Mouse (Mus musculus): Measurements from ENCODE around the gene Card10. TPM values are rescaled to one million over a fixed set of nuclear protein-coding genes. Genes with fewer than 3 reads are reported as not detected.

Card10 gene
- polyA plus RNA-seq, 1 experiment from 2014 or later: 9.5 TPM

DNA sequence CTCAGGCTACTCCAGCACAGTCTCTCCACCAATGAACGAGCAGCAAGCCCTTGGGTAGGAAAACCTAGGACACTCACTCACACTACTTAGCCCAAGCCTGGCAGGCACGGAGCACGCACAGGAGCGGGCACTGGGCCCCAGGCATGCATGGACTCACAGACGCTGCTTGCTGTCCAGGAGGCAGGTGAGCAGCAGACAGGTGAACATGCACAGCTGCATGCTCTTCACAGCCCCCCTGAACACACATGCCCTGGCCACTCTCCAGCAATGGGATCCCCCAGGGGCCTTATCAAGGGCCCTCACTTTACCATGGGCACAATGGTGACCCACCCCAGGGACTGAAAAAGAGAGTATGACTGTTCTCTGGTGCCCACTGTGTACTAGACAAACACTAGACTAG is 23.2 kb downstream of the Card10 start:
- Histone ChIP-seq H3K27ac (no peak overlapping the region), H3K4me3 (replicated peaks) (no peak overlapping the region), H3K4me2 (no peak overlapping the region), H3K9ac (no peak overlapping the region), H3K9me3 (replicated peaks) (no peaks in the 10 kb centered on the region; the same call in 1 of the 2 replicates), H3K4me1 (peaks cover 11% of the 10 kb centered on the region), H3K36me3 (peaks cover 36% of the 10 kb centered on the region), H3K27me3 (no peaks in the 10 kb centered on the region)
- WGBS: 84% methylated on average over 5 of the region's 5 CpGs
- ATAC-seq (replicated peaks; ENCODE audit: low FRiP score): no peak

DNA sequence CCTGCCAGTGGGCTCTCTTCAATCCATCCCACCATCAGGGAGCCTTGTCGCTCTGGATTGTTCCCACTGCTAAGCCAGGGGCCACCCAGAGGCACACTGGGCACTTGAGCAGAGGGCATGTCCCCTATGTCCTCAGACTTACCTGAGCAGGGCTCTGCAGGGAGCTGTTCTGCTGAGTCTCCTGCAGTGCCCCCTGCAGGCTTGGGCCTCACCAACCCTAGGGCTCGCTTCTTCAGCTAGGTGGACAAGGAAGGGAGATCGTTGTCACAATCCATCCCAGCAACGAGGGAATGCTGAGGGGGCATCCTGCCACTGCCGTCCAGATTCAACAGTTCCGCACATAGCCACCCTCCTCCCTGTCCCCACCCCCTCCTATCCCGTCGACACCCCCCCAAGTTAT is 23.6 kb downstream of the Card10 start:
- Histone ChIP-seq H3K27ac (peak overlapping the region; percentile 41; the same call in 1 of the 2 replicates), H3K4me1 (peaks cover 12% of the 10 kb centered on the region), H3K9me3 (replicated peaks) (no peaks in the 10 kb centered on the region; the same call in 1 of the 2 replicates), H3K36me3 (peaks cover 34% of the 10 kb centered on the region), H3K9ac (no peak overlapping the region), H3K4me2 (no peak overlapping the region), H3K27me3 (no peaks in the 10 kb centered on the region), H3K4me3 (replicated peaks) (no peak overlapping the region)
- no peak; the same call in 1 of the 2 replicates for ATAC-seq (replicated peaks; ENCODE audit: low FRiP score)
- 75% methylated on average over 8 of the region's 8 CpGs for WGBS

GRCm38 (mm10) chr15:78778077-78778870 is 24.6 kb downstream of the Card10 start:
- 55% methylated on average over 14 of the region's 15 CpGs for WGBS
- 0 out of 2 replicates have a peak overlapping the region, but pooled peaks have one; percentile 21 for H3K9ac ChIP-seq
- peaks cover 34% of the 10 kb centered on the region for H3K36me3 ChIP-seq
- peaks cover 17% of the 10 kb centered on the region for H3K4me1 ChIP-seq
- H3K4me3 ChIP-seq (replicated peaks): no peak overlapping the region
- H3K27ac ChIP-seq: peak overlapping the region; percentile 58
- no peak overlapping the region for H3K4me2 ChIP-seq
- no peak; the same call in 1 of the 2 replicates for ATAC-seq (replicated peaks; ENCODE audit: low FRiP score)
- H3K27me3 ChIP-seq: no peaks in the 10 kb centered on the region
- no peaks in the 10 kb centered on the region; the same call in 1 of the 2 replicates for H3K9me3 ChIP-seq (replicated peaks)

DNA sequence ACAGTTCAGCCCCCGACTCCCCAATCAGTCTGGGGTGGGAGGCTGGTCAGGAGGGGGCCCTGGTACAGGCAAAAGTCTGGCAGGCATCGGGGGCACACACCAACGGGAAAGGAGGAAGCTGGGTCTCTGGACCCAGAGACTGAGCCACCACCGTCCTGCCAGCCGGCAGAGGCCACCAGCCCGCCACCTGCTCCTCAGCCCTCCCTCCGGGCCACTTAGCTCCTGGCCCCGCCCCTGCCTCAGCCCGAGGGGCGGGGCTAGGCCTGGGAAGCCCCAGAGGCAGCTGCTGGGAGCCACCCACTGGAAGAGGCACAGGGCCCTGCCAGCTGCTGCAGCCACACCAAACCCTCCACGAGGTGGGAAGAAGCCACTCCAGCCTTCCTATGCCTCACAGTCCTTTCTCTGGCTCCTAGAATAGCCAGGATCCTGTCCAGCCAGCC is 29.5 kb downstream of the Card10 start, which contains the start of gene Mfng:
Mfng (minus strand) TSS at position 186 of the 440 bp plus-strand sequence.
- Histone ChIP-seq H3K36me3 (peaks cover 28% of the 10 kb centered on the region), H3K27ac (peak within 1 kb of the TSS; percentile 78), H3K4me3 (replicated peaks) (peak within 1 kb of the TSS; percentile 37), H3K4me2 (peak within 1 kb of the TSS; percentile 49), H3K9ac (peak within 1 kb of the TSS; percentile 39; the same call in 1 of the 2 replicates), H3K9me3 (replicated peaks) (no peaks in the 10 kb centered on the region; the same call in 1 of the 2 replicates), H3K27me3 (peaks cover 9% of the 10 kb centered on the region), H3K4me1 (peaks cover 40% of the 10 kb centered on the region)
- WGBS: 2% methylated on average over 11 of the region's 11 CpGs
- peak; percentile 86 for ATAC-seq (replicated peaks; ENCODE audit: low FRiP score)

DNA sequence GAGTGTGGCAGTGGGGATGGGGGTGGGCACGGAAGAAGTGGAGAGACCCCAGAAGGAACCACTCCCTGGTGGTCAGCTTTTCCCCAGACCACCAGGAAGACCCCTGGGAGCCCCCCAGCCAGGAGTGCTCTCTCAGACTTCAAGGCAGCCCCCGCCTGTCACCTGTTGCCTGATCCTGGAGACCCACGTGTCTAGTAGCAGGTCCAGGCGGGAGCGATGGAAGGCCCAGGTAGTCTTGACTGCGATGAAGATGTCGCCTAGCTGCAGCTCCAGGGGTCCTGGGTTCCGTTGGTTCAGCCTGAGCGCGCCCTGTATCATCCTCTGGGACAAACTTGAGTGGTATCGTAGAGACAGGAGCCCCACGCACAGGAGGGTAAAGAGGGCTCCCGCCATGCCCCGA is 30.0 kb downstream of the Card10 start:
- H3K27me3 ChIP-seq: peaks cover 9% of the 10 kb centered on the region
- H3K9me3 ChIP-seq (replicated peaks): no peaks in the 10 kb centered on the region; the same call in 1 of the 2 replicates
- peaks cover 37% of the 10 kb centered on the region for H3K4me1 ChIP-seq
- peak overlapping the region; percentile 37 for H3K4me3 ChIP-seq (replicated peaks)
- peak overlapping the region; percentile 78 for H3K27ac ChIP-seq
- peaks cover 28% of the 10 kb centered on the region for H3K36me3 ChIP-seq
- H3K4me2 ChIP-seq: peak overlapping the region; percentile 49
- no peak for ATAC-seq (replicated peaks; ENCODE audit: low FRiP score)
- WGBS: 43% methylated on average over 14 of the region's 14 CpGs
- H3K9ac ChIP-seq: peak overlapping the region; percentile 39; the same call in 1 of the 2 replicates

DNA sequence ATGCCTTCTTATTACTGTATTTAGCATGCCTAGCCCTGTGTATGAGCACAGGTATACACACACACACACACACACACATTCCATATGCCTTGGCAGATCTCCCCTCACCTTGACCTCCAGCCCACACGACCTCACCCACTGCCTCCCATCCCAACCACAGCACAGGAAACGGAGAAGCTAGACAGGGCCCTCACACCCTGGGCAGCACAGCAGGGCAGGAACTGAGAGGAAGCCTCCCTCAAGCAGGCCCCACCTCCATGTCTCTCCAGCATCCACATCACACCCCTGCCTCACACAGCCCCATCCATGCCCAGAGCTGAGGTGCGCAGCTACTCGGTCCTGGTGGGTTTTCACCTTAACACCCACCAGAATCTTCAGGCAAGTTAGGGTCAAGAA is 30.5 kb downstream of the Card10 start:
- no peak for ATAC-seq (replicated peaks; ENCODE audit: low FRiP score)
- Histone ChIP-seq H3K36me3 (peaks cover 24% of the 10 kb centered on the region), H3K9me3 (replicated peaks) (no peaks in the 10 kb centered on the region; the same call in 1 of the 2 replicates), H3K27me3 (peaks cover 9% of the 10 kb centered on the region), H3K27ac (peak overlapping the region; percentile 78), H3K4me2 (peak overlapping the region; percentile 49), H3K4me3 (replicated peaks) (peak overlapping the region; percentile 37), H3K9ac (no peak overlapping the region), H3K4me1 (peaks cover 37% of the 10 kb centered on the region)
- WGBS: 49% methylated on average over 4 of the region's 4 CpGs

DNA sequence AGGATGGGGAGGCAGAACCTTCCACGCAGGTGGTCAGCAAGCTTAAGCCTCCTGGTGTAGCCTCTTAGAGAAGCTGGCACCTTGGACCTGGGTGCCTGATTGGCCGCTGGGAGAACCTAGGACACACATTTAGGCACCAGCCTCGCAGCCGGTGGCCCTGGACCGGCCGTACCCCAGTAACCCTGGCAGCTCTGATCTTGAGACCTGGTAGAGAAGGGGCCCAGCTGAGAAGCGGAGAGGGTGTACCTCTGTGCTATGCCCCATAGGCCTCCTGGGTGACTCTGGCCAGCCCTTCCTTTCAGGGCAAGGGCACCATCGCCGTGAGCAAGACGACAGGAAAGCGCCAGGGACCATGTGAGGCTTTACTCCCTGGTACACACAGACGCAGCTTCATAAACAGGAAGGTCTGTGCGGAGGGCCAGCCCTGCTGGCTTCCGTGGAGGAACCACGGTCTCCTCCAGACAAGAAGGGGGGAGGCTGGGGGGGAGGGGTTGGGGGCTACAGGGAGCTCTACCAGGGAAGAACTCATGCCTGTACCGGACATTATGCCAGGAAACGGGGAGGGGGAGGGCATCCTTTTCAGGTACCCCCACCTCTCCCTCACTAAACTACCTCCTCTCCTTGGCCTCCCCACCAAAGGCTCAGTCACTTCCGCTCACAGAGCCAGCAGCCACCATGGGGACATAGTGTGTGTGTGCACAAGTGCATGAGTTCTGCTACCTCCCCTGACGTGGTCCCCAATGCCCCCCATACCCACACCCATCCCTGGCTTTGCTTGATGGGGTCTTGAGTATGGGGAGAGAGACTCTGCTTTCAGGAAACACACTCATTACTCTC is 31.1 kb downstream of the Card10 start:
- Histone ChIP-seq H3K4me1 (peaks cover 37% of the 10 kb centered on the region), H3K9ac (no peak overlapping the region), H3K4me2 (peak overlapping the region; percentile 49), H3K4me3 (replicated peaks) (peak overlapping the region; percentile 37), H3K36me3 (peaks cover 22% of the 10 kb centered on the region), H3K27me3 (peaks cover 9% of the 10 kb centered on the region), H3K27ac (peak overlapping the region; percentile 78), H3K9me3 (replicated peaks) (no peaks in the 10 kb centered on the region; the same call in 1 of the 2 replicates)
- WGBS: 62% methylated on average over 19 of the region's 19 CpGs
- 0 out of 2 replicates have a peak, but pooled peaks have one; percentile 42 for ATAC-seq (replicated peaks; ENCODE audit: low FRiP score)

DNA sequence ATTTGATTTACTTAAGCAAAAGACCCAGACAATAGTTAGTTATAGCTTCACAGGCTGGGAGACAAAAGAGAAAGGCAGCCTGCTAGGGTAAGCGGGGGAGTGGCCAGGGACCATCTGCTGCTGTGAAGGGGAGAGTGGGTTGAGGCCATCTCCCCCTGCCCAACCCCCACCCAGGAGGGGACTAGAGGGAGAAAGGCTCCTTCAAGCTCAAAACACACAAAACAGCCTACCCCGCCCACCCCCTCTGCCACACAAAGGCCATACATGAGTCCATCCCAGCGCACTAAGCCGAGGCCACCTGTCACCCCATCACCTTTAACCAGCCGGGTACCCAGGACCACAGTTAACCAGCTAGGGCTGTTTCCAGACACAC is 31.9 kb downstream of the Card10 start:
- Histone ChIP-seq H3K9ac (no peak overlapping the region), H3K4me3 (replicated peaks) (peak overlapping the region; percentile 37)
- WGBS: 16% methylated on average over 5 of the region's 5 CpGs

GRCm38 (mm10) chr15:78770234-78770982 is 32.4 kb downstream of the Card10 start:
- WGBS: 49% methylated on average over 9 of the region's 9 CpGs

More for the DNA sequence above, 31.9 kb downstream of the Card10 start:
- H3K4me1 ChIP-seq: peaks cover 37% of the 10 kb centered on the region
- peak overlapping the region; percentile 49 for H3K4me2 ChIP-seq
- peaks cover 14% of the 10 kb centered on the region for H3K36me3 ChIP-seq
- no peaks in the 10 kb centered on the region for H3K9me3 ChIP-seq (replicated peaks)
- no peak for ATAC-seq (replicated peaks; ENCODE audit: low FRiP score)
- H3K27ac ChIP-seq: peak overlapping the region; percentile 78
- H3K27me3 ChIP-seq: peaks cover 9% of the 10 kb centered on the region

GRCm38 (mm10) chr15:78769064-78769463 is 33.8 kb downstream of the Card10 start:
- no peak for ATAC-seq (replicated peaks; ENCODE audit: low FRiP score)
- peaks cover 9% of the 10 kb centered on the region for H3K27me3 ChIP-seq
- H3K36me3 ChIP-seq: no peaks in the 10 kb centered on the region
- H3K9me3 ChIP-seq (replicated peaks): no peaks in the 10 kb centered on the region
- no peak overlapping the region for H3K27ac ChIP-seq
- H3K4me3 ChIP-seq (replicated peaks): no peak overlapping the region
- H3K4me2 ChIP-seq: no peak overlapping the region
- peaks cover 34% of the 10 kb centered on the region for H3K4me1 ChIP-seq
- no peak overlapping the region for H3K9ac ChIP-seq
- WGBS: 94% methylated on average over 4 of the region's 4 CpGs

More at GRCm38 (mm10) chr15:78770234-78770982, 32.4 kb downstream of the Card10 start:
- Histone ChIP-seq H3K4me2 (peak overlapping the region; percentile 49), H3K27me3 (peaks cover 9% of the 10 kb centered on the region), H3K4me3 (replicated peaks) (peak overlapping the region; percentile 37; the same call in 1 of the 2 replicates), H3K36me3 (peaks cover 9% of the 10 kb centered on the region), H3K4me1 (peaks cover 37% of the 10 kb centered on the region), H3K9ac (no peak overlapping the region), H3K27ac (peak overlapping the region; percentile 52), H3K9me3 (replicated peaks) (no peaks in the 10 kb centered on the region)
- no peak for ATAC-seq (replicated peaks; ENCODE audit: low FRiP score)

DNA sequence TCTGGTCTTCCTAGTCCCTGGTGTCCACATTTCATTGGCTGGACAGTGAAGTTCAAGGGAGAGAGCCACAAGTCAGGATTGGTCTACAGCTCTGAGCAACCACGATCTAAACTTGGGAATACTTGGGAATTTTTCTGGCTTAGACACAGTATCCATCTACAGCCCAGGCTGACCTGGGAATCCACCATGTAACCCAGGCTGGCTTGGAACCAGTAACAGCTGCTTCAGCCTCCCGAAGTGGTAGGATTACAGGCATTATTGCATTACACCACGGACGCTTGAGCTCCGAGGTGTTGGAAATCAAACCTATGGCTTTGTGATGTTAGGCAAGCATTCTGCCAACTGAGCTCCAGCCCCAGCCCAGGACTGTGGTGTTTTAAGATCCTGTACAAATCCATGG is 39.1 kb downstream of the Card10 start:
- Histone ChIP-seq H3K4me2 (no peak overlapping the region), H3K9me3 (replicated peaks) (no peaks in the 10 kb centered on the region), H3K4me3 (replicated peaks) (no peak overlapping the region), H3K27me3 (no peaks in the 10 kb centered on the region), H3K4me1 (no peaks in the 10 kb centered on the region), H3K9ac (no peak overlapping the region), H3K36me3 (no peaks in the 10 kb centered on the region), H3K27ac (no peak overlapping the region)
- ATAC-seq (replicated peaks; ENCODE audit: low FRiP score): no peak
- 50% methylated on average over 5 of the region's 5 CpGs for WGBS
